Mouse (Mus musculus) CD4-positive, CD25-positive, alpha-beta regulatory T cell, adult 4 months (primary cell): ENCODE data around the gene Nsa2. TPM values are rescaled to one million over a fixed set of nuclear protein-coding genes. Genes with fewer than 3 reads are reported as not detected.

Experiments
- ATAC-seq: one replicate; pipeline ENCODE4 v1.8.0; 2017
- polyA plus RNA-seq, 2 experiments: library from polyadenylated mRNA; unstranded; fragments of 100-300 nt; shearing (Covaris generic); gene quantifications; one replicate each; pipeline ENCODE4 v1.2.1; 2017

Nsa2 gene
- polyA plus RNA-seq, 2 experiments from 2014 or later: 122 to 154 TPM

DNA sequence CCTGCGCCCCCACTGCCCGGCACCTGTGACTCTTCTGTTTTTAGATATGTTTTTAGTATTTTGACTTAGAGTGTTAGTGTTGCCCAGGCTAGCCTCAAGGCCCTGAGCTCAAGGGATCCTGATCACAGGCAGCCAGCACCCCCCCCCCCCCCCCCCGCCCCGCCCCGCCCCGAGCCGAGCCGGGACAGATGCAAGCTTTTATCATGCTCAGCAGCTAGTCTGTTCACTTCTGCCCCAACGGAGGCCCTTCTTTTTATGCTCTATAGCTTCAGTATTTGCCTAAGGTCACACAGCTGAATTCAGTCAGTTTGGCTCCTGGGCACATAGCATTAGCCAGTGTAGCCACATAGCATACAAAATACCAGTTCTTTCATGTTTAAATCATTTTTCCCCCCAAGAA, 51.4 kb downstream of the Nsa2 start:
- no peak for ATAC-seq

GRCm38 (mm10) chr13:97082432-97082831, 55.3 kb downstream of the Nsa2 start:
- no peak for ATAC-seq

DNA sequence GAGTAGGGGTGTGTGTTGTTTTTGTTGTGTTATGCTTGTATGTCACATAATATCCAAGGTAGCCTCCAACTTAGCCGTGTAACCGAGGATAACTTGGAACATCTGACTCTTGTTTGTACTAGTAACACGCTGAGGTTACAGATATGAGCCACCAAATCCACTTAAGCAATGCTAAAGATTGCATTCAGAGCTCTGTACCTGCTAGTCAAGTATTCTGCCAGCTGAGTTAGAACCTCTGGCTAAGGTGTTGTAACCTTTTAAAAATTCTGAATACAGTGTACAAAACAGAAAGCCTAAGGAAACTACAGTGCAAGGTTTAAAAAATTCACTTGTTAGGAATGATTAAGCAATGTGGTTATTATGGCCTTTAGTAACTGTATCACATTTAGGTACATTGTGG, 57.1 kb downstream of the Nsa2 start:
- ATAC-seq: no peak

- ATAC-seq: no peak
These were observed 57.5 kb downstream of the Nsa2 start for GRCm38 (mm10) chr13:97080201-97080600.

Other genes starting within 250 kb of the Nsa2 start
- gene Gcnt4, start 213.2 kb downstream of the Nsa2 start, polyA plus RNA-seq: not detected
- not detected for gene 1700029F12Rik, start 103.6 kb downstream of the Nsa2 start, polyA plus RNA-seq
- under 1 TPM; 0.66 to 0.69 TPM for gene Fam169a, start 70.7 kb downstream of the Nsa2 start, polyA plus RNA-seq
- gene Gm6169, start 38.7 kb downstream of the Nsa2 start, polyA plus RNA-seq: 1 to 10 TPM; 5.9 to 6.9 TPM
- gene Gfm2, start within 50 bp of the Nsa2 start, polyA plus RNA-seq: 10 to 100 TPM; 42.8 to 62.9 TPM
- 10 to 100 TPM; 65.3 to 71.7 TPM for gene Hexb, start 60.4 kb upstream of the Nsa2 start, polyA plus RNA-seq
- gene Enc1, start 103.2 kb upstream of the Nsa2 start, polyA plus RNA-seq: 1 to 10 TPM; 2.8 to 3.5 TPM